Mouse (Mus musculus) hindbrain, embryonic 14.5 days (tissue): Measurements from ENCODE around the gene Kcnq1. TPM values are rescaled to one million over a fixed set of nuclear protein-coding genes. Genes with fewer than 3 reads are reported as not detected.

Experiments
- ATAC-seq: fragments of 200-750 bp; cut with Nextera tagmentation; 2 replicates; pipeline ENCODE4 v1.8.0; 2017; ENCODE audit warnings: moderate number of reproducible peaks, mild to moderate bottlenecking, moderate TSS enrichment, moderate library complexity; ENCODE audit not compliant: low FRiP score
- DNase-seq: peaks from one replicate; pipeline ENCODE4 v3.0.0-alpha.2; 2015; ENCODE audit warnings: low spot score
- H3K27ac ChIP-seq: fragments of 300-500 bp; sonication (generic); 2 replicates; pipeline ENCODE4 v1.5.1; 2014; ENCODE audit warnings: mild to moderate bottlenecking, moderate library complexity
- H3K27me3 ChIP-seq: fragments of 300-500 bp; sonication (generic); 2 replicates; pipeline ENCODE4 v1.6.1; 2014; ENCODE audit warnings: mild to moderate bottlenecking, low read length, mixed read lengths; ENCODE audit not compliant: control insufficient read depth, insufficient read depth
- H3K36me3 ChIP-seq: fragments of 300-500 bp; sonication (generic); replicated peaks from 2 replicates; pipeline ENCODE4 v1.6.1; 2014; ENCODE audit not compliant: control insufficient read depth, insufficient read depth
- H3K4me1 ChIP-seq: fragments of 300-500 bp; sonication (generic); replicated peaks from 2 replicates; pipeline ENCODE4 v1.6.1; 2014; ENCODE audit warnings: antibody characterized with exemption, low read length, mixed read lengths; ENCODE audit not compliant: control insufficient read depth, insufficient read depth
- H3K4me2 ChIP-seq: fragments of 300-500 bp; sonication (generic); replicated peaks from 2 replicates; pipeline ENCODE4 v1.6.1; 2014; ENCODE audit warnings: mild to moderate bottlenecking, moderate library complexity
- H3K4me3 ChIP-seq: fragments of 300-500 bp; sonication (generic); replicated peaks from 2 replicates; pipeline ENCODE4 v1.5.1; 2014; ENCODE audit warnings: mild to moderate bottlenecking, low read length
- H3K9ac ChIP-seq: fragments of 300-500 bp; sonication (generic); 2 replicates; pipeline ENCODE4 v1.6.1; 2014
- H3K9me3 ChIP-seq: fragments of 300-500 bp; sonication (generic); 2 replicates; pipeline ENCODE4 v1.6.1; 2016; ENCODE audit warnings: low read length; ENCODE audit not compliant: control insufficient read depth
- WGBS: fragments of 180-500 bp; shearing (Covaris S2); extraction: QIAGEN DNeasy Blood & Tissue Kit; methylation state at CpG from one replicate; pipeline ENCODE4 v1.1.7; 2014; 5-methylcytosine and 5-hydroxymethylcytosine counted together
- polyA plus RNA-seq: library from polyadenylated mRNA; unstranded; fragments of >200 nt; fragmentation: Nextera tagmentation; extraction: Ambion mirVana; gene quantifications from 2 replicates; pipeline ENCODE4 v1.2.1, GENCODE M21; 2014

Kcnq1 gene
- polyA plus RNA-seq, 1 experiment from 2014 or later, result 0.94 TPM

GRCm38 (mm10) chr7:143461920-143462319, 355.8 kb downstream of the Kcnq1 start:
- no peaks in the 10 kb centered on the region for H3K36me3 ChIP-seq
- H3K9ac ChIP-seq, result 0 out of 2 replicates have a peak overlapping the region, but pooled peaks have one; percentile 39
- no peak for ATAC-seq
- peaks cover 21% of the 10 kb centered on the region; the same call in 1 of the 2 replicates for H3K9me3 ChIP-seq
- no peak for DNase-seq
- no peak overlapping the region for H3K4me3 ChIP-seq
- peaks cover 14% of the 10 kb centered on the region for H3K4me1 ChIP-seq
- peaks cover 4% of the 10 kb centered on the region; the same call in 1 of the 2 replicates for H3K27me3 ChIP-seq
- no peak overlapping the region for H3K27ac ChIP-seq
- 49% methylated on average over 10 of the region's 11 CpGs for WGBS
- no peak overlapping the region for H3K4me2 ChIP-seq

- peaks cover 19% of the 10 kb centered on the region for H3K4me1 ChIP-seq
- no peak overlapping the region for H3K4me2 ChIP-seq
- H3K27me3 ChIP-seq, result peaks cover 4% of the 10 kb centered on the region; the same call in 1 of the 2 replicates
- no peaks in the 10 kb centered on the region for H3K36me3 ChIP-seq
- H3K4me3 ChIP-seq, result no peak overlapping the region
- WGBS, result 77% methylated on average over 5 of the region's 5 CpGs
- H3K27ac ChIP-seq, result no peak overlapping the region
- H3K9me3 ChIP-seq, result peaks cover 21% of the 10 kb centered on the region; the same call in 1 of the 2 replicates
- DNase-seq, result no peak
- no peak for ATAC-seq
- H3K9ac ChIP-seq, result no peak overlapping the region
These were observed 356.4 kb downstream of the Kcnq1 start for GRCm38 (mm10) chr7:143462516-143462915.

- Histone ChIP-seq H3K4me2 (no peak overlapping the region; the same call in 1 of the 2 replicates), H3K27ac (no peak overlapping the region), H3K4me1 (peaks cover 21% of the 10 kb centered on the region), H3K27me3 (peaks cover 4% of the 10 kb centered on the region; the same call in 1 of the 2 replicates), H3K9ac (0 out of 2 replicates have a peak overlapping the region, but pooled peaks have one; percentile 44), H3K36me3 (no peaks in the 10 kb centered on the region), H3K4me3 (no peak overlapping the region), H3K9me3 (peaks cover 21% of the 10 kb centered on the region; the same call in 1 of the 2 replicates)
- ATAC-seq (no peak), DNase-seq (peak; percentile 88)
- 34% methylated on average over 11 of the region's 11 CpGs for WGBS
These were observed 357.8 kb downstream of the Kcnq1 start for GRCm38 (mm10) chr7:143463865-143464415.

GRCm38 (mm10) chr7:143464811-143465560, 358.8 kb downstream of the Kcnq1 start:
- no peak for ATAC-seq

GRCm38 (mm10) chr7:143466099-143466677, 360.0 kb downstream of the Kcnq1 start:
- Histone ChIP-seq H3K27me3 (peaks cover 4% of the 10 kb centered on the region; the same call in 1 of the 2 replicates), H3K9me3 (no peaks in the 10 kb centered on the region), H3K4me3 (no peak overlapping the region), H3K36me3 (no peaks in the 10 kb centered on the region), H3K4me2 (no peak overlapping the region), H3K4me1 (peaks cover 21% of the 10 kb centered on the region), H3K9ac (no peak overlapping the region), H3K27ac (no peak overlapping the region)
- ATAC-seq (peak; percentile 29; the same call in 1 of the 2 replicates), DNase-seq (peak; percentile 91)
- WGBS, result 35% methylated on average over 14 of the region's 14 CpGs

More at GRCm38 (mm10) chr7:143464811-143465560, 358.8 kb downstream of the Kcnq1 start:
- peaks cover 4% of the 10 kb centered on the region; the same call in 1 of the 2 replicates for H3K27me3 ChIP-seq
- WGBS, result 22% methylated on average over 56 of the region's 56 CpGs
- peak overlapping the region; percentile 27 for H3K4me3 ChIP-seq
- H3K36me3 ChIP-seq, result no peaks in the 10 kb centered on the region
- peak overlapping the region; percentile 44; the same call in 1 of the 2 replicates for H3K9ac ChIP-seq
- H3K27ac ChIP-seq, result no peak overlapping the region
- peaks cover 11% of the 10 kb centered on the region; the same call in 1 of the 2 replicates for H3K9me3 ChIP-seq
- DNase-seq, result no peak
- peaks cover 21% of the 10 kb centered on the region for H3K4me1 ChIP-seq
- peak overlapping the region; percentile 67 for H3K4me2 ChIP-seq

- H3K27me3 ChIP-seq, result peaks cover 4% of the 10 kb centered on the region; the same call in 1 of the 2 replicates
- peaks cover 21% of the 10 kb centered on the region for H3K4me1 ChIP-seq
- H3K36me3 ChIP-seq, result no peaks in the 10 kb centered on the region
- ATAC-seq (no peak), DNase-seq (no peak)
- no peaks in the 10 kb centered on the region for H3K9me3 ChIP-seq
- 5% methylated on average over 6 of the region's 6 CpGs for WGBS
- H3K27ac ChIP-seq, result no peak overlapping the region
- H3K9ac ChIP-seq, result no peak overlapping the region
- no peak overlapping the region for H3K4me2 ChIP-seq
- no peak overlapping the region for H3K4me3 ChIP-seq
These were observed 361.6 kb downstream of the Kcnq1 start for GRCm38 (mm10) chr7:143467714-143468113.

GRCm38 (mm10) chr7:143469946-143470345, 363.8 kb downstream of the Kcnq1 start:
- Histone ChIP-seq H3K4me3 (no peak overlapping the region), H3K9ac (no peak overlapping the region), H3K27ac (no peak overlapping the region), H3K4me2 (no peak overlapping the region), H3K36me3 (no peaks in the 10 kb centered on the region), H3K9me3 (no peaks in the 10 kb centered on the region), H3K27me3 (no peaks in the 10 kb centered on the region), H3K4me1 (peaks cover 14% of the 10 kb centered on the region)
- 21% methylated on average over 8 of the region's 8 CpGs for WGBS
- no peak; the same call in 1 of the 2 replicates for ATAC-seq
- DNase-seq, result peak; percentile 85

GRCm38 (mm10) chr7:143473347-143474101, 367.4 kb downstream of the Kcnq1 start, which contains the start of gene Slc22a18:
Gene Slc22a18, plus strand, starts transcription at chr7:143473736.
- Histone ChIP-seq H3K9me3 (no peaks in the 10 kb centered on the region), H3K9ac (no peak within 1 kb of the TSS), H3K4me2 (no peak within 1 kb of the TSS), H3K27ac (no peak within 1 kb of the TSS), H3K4me1 (no peaks in the 10 kb centered on the region), H3K27me3 (no peaks in the 10 kb centered on the region), H3K36me3 (no peaks in the 10 kb centered on the region), H3K4me3 (no peak within 1 kb of the TSS)
- no peak for ATAC-seq
- DNase-seq, result no peak
- WGBS, result 44% methylated on average over 4 of the region's 4 CpGs
